Mouse (Mus musculus): ENCODE results near the gene Clpx. TPM values are rescaled to one million over a fixed set of nuclear protein-coding genes. Genes with fewer than 3 reads are reported as not detected.

Clpx gene
- polyA plus RNA-seq, 2 experiments = 10.3 to 29.5 TPM

- peak within 1 kb of the TSS; percentile 84 for H3K9ac ChIP-seq (replicated peaks)
- H3K4me3 ChIP-seq (ENCODE audit: insufficient read depth in 1 of 2, low read depth in 2 of 2, low read length in 2 of 2) = peak within 1 kb of the TSS; percentile 77 to 81
- H3K4me2 ChIP-seq (ENCODE audit: low read depth) = peak within 1 kb of the TSS; percentile 96
- no peaks in the 10 kb centered on the region for H3K36me3 ChIP-seq (replicated peaks; ENCODE audit: control insufficient read depth, insufficient read depth, low read depth)
- ATAC-seq (ENCODE audit: insufficient read depth) = peak; percentile 92
- peak; percentile 92 to 93 (median 93) for DNase-seq (ENCODE audit: low read depth in 3 of 3, low spot score in 3 of 3)
- H3K9me3 ChIP-seq (ENCODE audit: control insufficient read depth, low read length) = no peaks in the 10 kb centered on the region
- H3K27ac ChIP-seq = peak within 1 kb of the TSS; percentile 83
- under 1% methylated on average over 57 of the region's 59 CpGs for WGBS (ENCODE audit: insufficient replicate concordance)
- TF ChIP-seq EP300 (IDR thresholded peaks at IDR 0.05; ENCODE audit: low read depth) = no peak
- no peak for TF ChIP-seq CTCF (IDR thresholded peaks at IDR 0.05; ENCODE audit: low read depth)
- peaks cover 9 to 10% of the 10 kb centered on the region in 2 experiments for H3K4me1 ChIP-seq (replicated peaks; ENCODE audit: control insufficient read depth in 2 of 2, insufficient read depth in 2 of 2, low read length in 1 of 2)
- no peaks in the 10 kb centered on the region for H3K27me3 ChIP-seq (ENCODE audit: control insufficient read depth, insufficient read depth, low read length)
Observed at GRCm38 (mm10) chr9:65345854-65346475, 51.9 kb downstream of the Clpx start, which contains the start of gene Pdcd7. Gene Pdcd7 (plus strand): TSS chr9:65346104.

GRCm38 (mm10) chr9:65346476-65347111 lies 52.5 kb downstream of the Clpx start:
- DNase-seq (ENCODE audit: low read depth in 3 of 3, low spot score in 3 of 3) (peak; percentile 24 to 37 (median 30)), ATAC-seq (ENCODE audit: insufficient read depth) (peak; percentile 86)
- no peak for TF ChIP-seq CTCF (IDR thresholded peaks at IDR 0.05; ENCODE audit: low read depth)
- no peak for TF ChIP-seq EP300 (IDR thresholded peaks at IDR 0.05; ENCODE audit: low read depth)
- Histone ChIP-seq H3K4me3 (ENCODE audit: insufficient read depth in 1 of 2, low read depth in 2 of 2, low read length in 2 of 2) (peak overlapping the region; percentile 77 to 81), H3K27ac (peak overlapping the region; percentile 83), H3K9me3 (ENCODE audit: control insufficient read depth, low read length) (no peaks in the 10 kb centered on the region), H3K36me3 (replicated peaks; ENCODE audit: control insufficient read depth, insufficient read depth, low read depth) (no peaks in the 10 kb centered on the region), H3K9ac (replicated peaks) (peak overlapping the region; percentile 84), H3K27me3 (ENCODE audit: control insufficient read depth, insufficient read depth, low read length) (no peaks in the 10 kb centered on the region), H3K4me2 (ENCODE audit: low read depth) (peak overlapping the region; percentile 96), H3K4me1 (replicated peaks; ENCODE audit: control insufficient read depth in 2 of 2, insufficient read depth in 2 of 2, low read length in 1 of 2) (peaks cover 9 to 10% of the 10 kb centered on the region in 2 experiments)
- WGBS (ENCODE audit: insufficient replicate concordance) = under 1% methylated on average over 77 of the region's 77 CpGs

GRCm38 (mm10) chr9:65347112-65347850 lies 53.2 kb downstream of the Clpx start:
- DNase-seq (ENCODE audit: low read depth in 3 of 3, low spot score in 3 of 3) (peak in 1 of 3 experiments; percentile 14), ATAC-seq (ENCODE audit: insufficient read depth) (no peak)
- peak overlapping the region; percentile 96 for H3K4me2 ChIP-seq (ENCODE audit: low read depth)
- no peaks in the 10 kb centered on the region for H3K36me3 ChIP-seq (replicated peaks; ENCODE audit: control insufficient read depth, insufficient read depth, low read depth)
- H3K4me3 ChIP-seq (ENCODE audit: insufficient read depth in 1 of 2, low read depth in 2 of 2, low read length in 2 of 2) = peak overlapping the region; percentile 77 to 81
- TF ChIP-seq CTCF (IDR thresholded peaks at IDR 0.05; ENCODE audit: low read depth) (no peak), EP300 (IDR thresholded peaks at IDR 0.05; ENCODE audit: low read depth) (no peak)
- 18% methylated on average over 8 of the region's 8 CpGs for WGBS (ENCODE audit: insufficient replicate concordance)
- peaks cover 9 to 10% of the 10 kb centered on the region in 2 experiments for H3K4me1 ChIP-seq (replicated peaks; ENCODE audit: control insufficient read depth in 2 of 2, insufficient read depth in 2 of 2, low read length in 1 of 2)
- peak overlapping the region; percentile 84 for H3K9ac ChIP-seq (replicated peaks)
- no peaks in the 10 kb centered on the region for H3K27me3 ChIP-seq (ENCODE audit: control insufficient read depth, insufficient read depth, low read length)
- peak overlapping the region; percentile 83 for H3K27ac ChIP-seq
- H3K9me3 ChIP-seq (ENCODE audit: control insufficient read depth, low read length) = no peaks in the 10 kb centered on the region

GRCm38 (mm10) chr9:65353251-65353650 lies 59.2 kb downstream of the Clpx start:
- Histone ChIP-seq H3K9me3 (ENCODE audit: control insufficient read depth, low read length) (no peaks in the 10 kb centered on the region), H3K36me3 (replicated peaks; ENCODE audit: control insufficient read depth, insufficient read depth, low read depth) (peaks cover 17% of the 10 kb centered on the region; the same call in 1 of the 2 replicates), H3K27ac (no peak overlapping the region), H3K27me3 (ENCODE audit: control insufficient read depth, insufficient read depth, low read length) (no peaks in the 10 kb centered on the region), H3K4me2 (ENCODE audit: low read depth) (no peak overlapping the region), H3K4me3 (ENCODE audit: insufficient read depth in 1 of 2, low read depth in 2 of 2, low read length in 2 of 2) (no peak overlapping the region), H3K4me1 (replicated peaks; ENCODE audit: control insufficient read depth in 2 of 2, insufficient read depth in 2 of 2, low read length in 1 of 2) (peaks cover 2 to 6% of the 10 kb centered on the region in 2 experiments; a peak in 2 of 4 replicates), H3K9ac (replicated peaks) (no peak overlapping the region)
- TF ChIP-seq CTCF (IDR thresholded peaks at IDR 0.05; ENCODE audit: low read depth) (no peak), EP300 (IDR thresholded peaks at IDR 0.05; ENCODE audit: low read depth) (no peak)
- DNase-seq (ENCODE audit: low read depth in 3 of 3, low spot score in 3 of 3) (no peak), ATAC-seq (ENCODE audit: insufficient read depth) (no peak)
- 83% methylated on average over 5 of the region's 5 CpGs for WGBS (ENCODE audit: insufficient replicate concordance)

Data from liver, embryonic 14.5 days (tissue).